Mouse (Mus musculus): Measurements from ENCODE around the gene Snx9. TPM values are rescaled to one million over a fixed set of nuclear protein-coding genes. Genes with fewer than 3 reads are reported as not detected.
A peak's percentile ranks its signal among the peaks of the same experiment; 100 is the strongest.

Gene Snx9
- polyA plus RNA-seq, 1 experiment from 2014 or later = 91.4 TPM

- peak; percentile 72 for ATAC-seq
- WGBS = 44% methylated on average over 6 of the region's 6 CpGs
- no peak for TF ChIP-seq CTCF (IDR thresholded peaks at IDR 0.05; ENCODE audit: low read depth)
- H3K9ac ChIP-seq (ENCODE audit: low read depth, low read length) = no peak overlapping the region
- H3K4me2 ChIP-seq (replicated peaks; ENCODE audit: low read depth) = no peak overlapping the region
- no peaks in the 10 kb centered on the region; the same call in 1 of the 2 replicates for H3K4me1 ChIP-seq (replicated peaks; ENCODE audit: control insufficient read depth, insufficient read depth, low read length)
- H3K36me3 ChIP-seq (ENCODE audit: control insufficient read depth, insufficient read depth) = no peaks in the 10 kb centered on the region
- H3K27ac ChIP-seq (ENCODE audit: low read depth, low read length) = no peak overlapping the region; the same call in 1 of the 2 replicates
- H3K27me3 ChIP-seq (replicated peaks; ENCODE audit: control insufficient read depth, insufficient read depth, low read length) = no peaks in the 10 kb centered on the region
- H3K4me3 ChIP-seq (ENCODE audit: low read depth, low read length) = no peak overlapping the region
- H3K9me3 ChIP-seq (ENCODE audit: control insufficient read depth) = no peaks in the 10 kb centered on the region
Measured at GRCm38 (mm10) chr17:5968562-5968961, 127.4 kb downstream of the Snx9 start.

DNA sequence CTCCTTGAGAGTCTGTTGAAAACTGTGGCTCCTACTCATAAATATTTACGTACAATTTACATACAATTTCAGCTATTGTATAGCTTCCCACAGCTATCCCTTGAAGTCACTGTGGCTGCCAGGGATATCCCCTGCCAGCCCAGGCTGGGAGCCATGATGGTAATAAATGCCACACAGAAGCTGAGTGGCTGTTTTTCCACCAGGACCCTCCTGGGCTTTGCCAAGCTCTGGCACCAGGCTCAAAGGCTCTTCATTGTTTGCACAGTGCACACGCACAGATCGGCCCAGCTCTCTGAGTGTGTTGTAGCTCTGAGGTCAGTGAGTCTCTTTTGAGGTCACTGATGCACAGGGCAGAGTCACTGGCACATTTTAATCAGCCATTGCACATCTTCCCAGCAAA lies 128.1 kb downstream of the Snx9 start:
- H3K9ac ChIP-seq (ENCODE audit: low read depth, low read length) = no peak overlapping the region
- H3K27ac ChIP-seq (ENCODE audit: low read depth, low read length) = no peak overlapping the region
- no peak for TF ChIP-seq CTCF (IDR thresholded peaks at IDR 0.05; ENCODE audit: low read depth)
- H3K9me3 ChIP-seq (ENCODE audit: control insufficient read depth) = no peaks in the 10 kb centered on the region
- no peak overlapping the region for H3K4me3 ChIP-seq (ENCODE audit: low read depth, low read length)
- H3K4me2 ChIP-seq (replicated peaks; ENCODE audit: low read depth) = no peak overlapping the region
- H3K27me3 ChIP-seq (replicated peaks; ENCODE audit: control insufficient read depth, insufficient read depth, low read length) = no peaks in the 10 kb centered on the region
- WGBS = 57% methylated on average over 3 of the region's 3 CpGs
- ATAC-seq = no peak
- H3K36me3 ChIP-seq (ENCODE audit: control insufficient read depth, insufficient read depth) = no peaks in the 10 kb centered on the region
- H3K4me1 ChIP-seq (replicated peaks; ENCODE audit: control insufficient read depth, insufficient read depth, low read length) = no peaks in the 10 kb centered on the region; the same call in 1 of the 2 replicates

GRCm38 (mm10) chr17:5970298-5970821 lies 129.2 kb downstream of the Snx9 start:
- no peak overlapping the region for H3K9ac ChIP-seq (ENCODE audit: low read depth, low read length)
- H3K36me3 ChIP-seq (ENCODE audit: control insufficient read depth, insufficient read depth) = no peaks in the 10 kb centered on the region
- H3K27me3 ChIP-seq (replicated peaks; ENCODE audit: control insufficient read depth, insufficient read depth, low read length) = no peaks in the 10 kb centered on the region
- no peaks in the 10 kb centered on the region for H3K4me1 ChIP-seq (replicated peaks; ENCODE audit: control insufficient read depth, insufficient read depth, low read length)
- H3K4me2 ChIP-seq (replicated peaks; ENCODE audit: low read depth) = no peak overlapping the region
- TF ChIP-seq CTCF (IDR thresholded peaks at IDR 0.05; ENCODE audit: low read depth) = no peak
- peak; percentile 32; the same call in 1 of the 2 replicates for ATAC-seq
- 44% methylated on average over 5 of the region's 5 CpGs for WGBS
- no peak overlapping the region for H3K4me3 ChIP-seq (ENCODE audit: low read depth, low read length)
- no peaks in the 10 kb centered on the region for H3K9me3 ChIP-seq (ENCODE audit: control insufficient read depth)
- peak overlapping the region; percentile 21 for H3K27ac ChIP-seq (ENCODE audit: low read depth, low read length)

- no peaks in the 10 kb centered on the region for H3K27me3 ChIP-seq (replicated peaks; ENCODE audit: control insufficient read depth, insufficient read depth, low read length)
- H3K27ac ChIP-seq (ENCODE audit: low read depth, low read length) = no peak overlapping the region
- H3K4me1 ChIP-seq (replicated peaks; ENCODE audit: control insufficient read depth, insufficient read depth, low read length) = peaks cover 13% of the 10 kb centered on the region; the same call in 1 of the 2 replicates
- WGBS = 77% methylated on average over 8 of the region's 8 CpGs
- no peak overlapping the region for H3K4me3 ChIP-seq (ENCODE audit: low read depth, low read length)
- no peak for TF ChIP-seq CTCF (IDR thresholded peaks at IDR 0.05; ENCODE audit: low read depth)
- H3K9ac ChIP-seq (ENCODE audit: low read depth, low read length) = no peak overlapping the region
- no peak overlapping the region for H3K4me2 ChIP-seq (replicated peaks; ENCODE audit: low read depth)
- no peaks in the 10 kb centered on the region for H3K9me3 ChIP-seq (ENCODE audit: control insufficient read depth)
- ATAC-seq = no peak
- no peaks in the 10 kb centered on the region for H3K36me3 ChIP-seq (ENCODE audit: control insufficient read depth, insufficient read depth)
Measured at GRCm38 (mm10) chr17:5973536-5973935, 132.4 kb downstream of the Snx9 start.

- Histone ChIP-seq H3K4me1 (replicated peaks; ENCODE audit: control insufficient read depth, insufficient read depth, low read length) (peaks cover 17% of the 10 kb centered on the region; the same call in 1 of the 2 replicates), H3K4me2 (replicated peaks; ENCODE audit: low read depth) (peak overlapping the region; percentile 44), H3K27me3 (replicated peaks; ENCODE audit: control insufficient read depth, insufficient read depth, low read length) (no peaks in the 10 kb centered on the region), H3K36me3 (ENCODE audit: control insufficient read depth, insufficient read depth) (no peaks in the 10 kb centered on the region), H3K4me3 (ENCODE audit: low read depth, low read length) (0 out of 2 replicates have a peak overlapping the region, but pooled peaks have one; percentile 1), H3K9ac (ENCODE audit: low read depth, low read length) (no peak overlapping the region), H3K9me3 (ENCODE audit: control insufficient read depth) (no peaks in the 10 kb centered on the region), H3K27ac (ENCODE audit: low read depth, low read length) (peak overlapping the region; percentile 60; the same call in 1 of the 2 replicates)
- 38% methylated on average over 23 of the region's 23 CpGs for WGBS
- 0 out of 2 replicates have a peak, but pooled peaks have one; percentile 27 for ATAC-seq
- TF ChIP-seq CTCF (IDR thresholded peaks at IDR 0.05; ENCODE audit: low read depth) = no peak
Measured at GRCm38 (mm10) chr17:5975099-5975977, 134.2 kb downstream of the Snx9 start.

Data from intestine, postnatal 0 days (tissue).